Comparison of ENCODE assay signal across 8 mouse cellular contexts in the genomic region with DNA sequence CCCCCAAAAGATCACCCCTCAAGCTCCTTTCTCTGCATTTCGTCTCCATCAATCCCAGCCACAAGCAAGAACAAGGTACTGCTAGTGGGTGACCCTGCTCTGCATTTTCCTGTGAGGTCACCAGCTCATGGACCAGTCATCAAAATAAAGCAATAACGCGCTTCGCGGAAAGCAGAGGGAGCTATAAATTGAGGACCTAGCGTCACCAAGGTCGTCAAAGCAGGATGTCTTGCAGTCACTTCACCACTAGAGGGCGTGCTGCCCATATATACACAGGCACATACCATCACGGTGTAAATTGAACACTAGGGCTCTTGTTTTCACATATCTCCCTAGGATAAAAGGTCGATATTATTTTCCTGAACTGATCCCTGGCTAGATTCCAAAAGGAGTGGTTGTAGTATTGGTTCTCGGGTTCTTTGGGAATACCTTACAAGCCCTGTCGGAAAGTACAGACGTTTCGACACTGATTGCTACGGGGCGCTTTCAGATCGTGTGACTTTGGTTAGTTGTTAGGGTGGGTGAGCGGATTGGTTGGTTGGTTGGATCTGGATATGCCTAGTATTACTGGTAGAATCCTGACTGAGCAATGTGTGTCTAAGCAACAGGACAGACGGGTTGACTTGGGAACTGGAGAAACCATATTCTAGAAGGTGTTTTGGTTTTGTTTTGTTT.
A peak's percentile ranks its signal among the peaks of the same experiment; 100 is the strongest.
DNase-seq lines count a peak whose midpoint lies in the region; ATAC-seq and TF ChIP-seq lines count a peak whose summit lies in the region.

No protein-coding gene starts in this region.

- no peak overlapping the region for H3K4me2 ChIP-seq in hindbrain, embryonic 13.5 days

- CTCF ChIA-PET in Patski (lab: Charles Lee), result interaction anchor here (0.6 to 1.8 kb wide), 33 partner anchors 8 to 443 kb away, joined by 3 to 14 read pairs (median 4); a partner anchor contains a TSS

- no peaks in the 10 kb centered on the region for H3K9me3 ChIP-seq in hindbrain, embryonic 13.5 days

- no peaks in the 10 kb centered on the region for H3K36me3 ChIP-seq in hindbrain, embryonic 13.5 days

- POLR2A ChIA-PET in Patski (lab: Charles Lee), result interaction anchor here (0.6 to 0.8 kb wide), 2 partner anchors 147 to 222 kb away, joined by 3 read pairs; a partner anchor contains a TSS

- no peaks in the 10 kb centered on the region for H3K27me3 ChIP-seq in Patski
- no peaks in the 10 kb centered on the region for H3K27me3 ChIP-seq in cerebellum, adult 2 months (ENCODE audit: control insufficient read depth, insufficient read depth, low read length)
- no peaks in the 10 kb centered on the region for H3K27me3 ChIP-seq in hindbrain, embryonic 13.5 days

- ATAC-seq in Patski, result peak; percentile 45
- ATAC-seq in hindbrain, embryonic 13.5 days (ENCODE audit: low FRiP score), result peak; percentile 67; the same call in 1 of the 2 replicates

- WGBS in cerebellum, adult 2 months, result 55% methylated on average over 19 of the region's 19 CpGs
- WGBS in hindbrain, embryonic 13.5 days, result 52% methylated on average over 19 of the region's 19 CpGs

- no peak for DNase-seq in Patski (ENCODE audit: low read depth, low spot score)
- DNase-seq in cerebellum, adult 2 months, result peak; percentile 36 to 37
- peak; percentile 82 for DNase-seq in forelimb bud, embryonic 11.5 days (ENCODE audit: low read depth, low spot score)
- DNase-seq in layer of hippocampus, postnatal 10 days (ENCODE audit: low spot score in 2 of 2), result peak; percentile 65 to 73
- peak; percentile 74 for DNase-seq in lung, postnatal 10 days
- peak; percentile 41 for DNase-seq in retina, postnatal 7 days (ENCODE audit: low read depth, low spot score)
- DNase-seq in thymus, postnatal 4 days, result peak; percentile 80

- H3K27ac ChIP-seq in cerebellum, adult 2 months (ENCODE audit: insufficient read depth, low read length), result no peak overlapping the region
- H3K27ac ChIP-seq in hindbrain, embryonic 13.5 days, result no peak overlapping the region

- in situ Hi-C loops in Patski (cut with MboI; ENCODE audit: low pct_unique_long_range_greater_than_20kb), result loop anchor here (5.0 kb wide), 2 partner anchors 81 to 146 kb away; a partner anchor contains a TSS

- no peak overlapping the region for H3K9ac ChIP-seq in hindbrain, embryonic 13.5 days

- TF ChIP-seq CTCF in Patski (IDR thresholded peaks at IDR 0.05), result peak; percentile 95
- TF ChIP-seq CTCF in cerebellum, adult 2 months (IDR thresholded peaks at IDR 0.05; ENCODE audit: borderline replicate concordance, insufficient read depth, low read depth, low read length), result peak; percentile 61; the same call in 1 of the 2 replicates

- no peaks in the 10 kb centered on the region for H3K4me1 ChIP-seq in cerebellum, adult 2 months (ENCODE audit: control insufficient read depth, insufficient read depth, low read length)
- peaks cover 10% of the 10 kb centered on the region for H3K4me1 ChIP-seq in hindbrain, embryonic 13.5 days (replicated peaks)

- H3K4me3 ChIP-seq in cerebellum, adult 2 months (replicated peaks; ENCODE audit: insufficient read depth, low read depth, low read length), result no peak overlapping the region
- H3K4me3 ChIP-seq in hindbrain, embryonic 13.5 days, result no peak overlapping the region

- TF ChIP-seq POLR2A in cerebellum, adult 2 months (IDR thresholded peaks at IDR 0.05; ENCODE audit: borderline replicate concordance, insufficient read depth, low read length), result no peak
